Mouse (Mus musculus) C2C12 (cell line): ENCODE results near the gene Noc2l. TPM values are rescaled to one million over a fixed set of nuclear protein-coding genes. Genes with fewer than 3 reads are reported as not detected.

Experiments
- H3K27me3 ChIP-seq: one replicate; pipeline ENCODE4 v1.6.1; 2011; ENCODE audit not compliant: control insufficient read depth, insufficient read depth, insufficient read length
- H3K36me3 ChIP-seq: one replicate; pipeline ENCODE4 v1.6.1; 2011; ENCODE audit not compliant: control insufficient read depth, insufficient read depth
- H3K4me3 ChIP-seq: one replicate; pipeline ENCODE4 v1.5.1; 2011; ENCODE audit warnings: mild to moderate bottlenecking, control low read depth; ENCODE audit not compliant: poor library complexity, insufficient read depth, severe bottlenecking
- H3K79me2 ChIP-seq: one replicate; pipeline ENCODE4 v1.6.1; 2011; ENCODE audit not compliant: control insufficient read depth, insufficient read depth
- H3K79me3 ChIP-seq: one replicate; pipeline ENCODE4 v1.6.1; 2011; ENCODE audit warnings: low read depth, control low read depth
- H3ac ChIP-seq: one replicate; pipeline ENCODE3; 2011; ENCODE audit warnings: low read depth; ENCODE audit not compliant: control insufficient read depth, insufficient read length
- CEBPB ChIP-seq: IDR thresholded peaks from one replicate; pipeline ENCODE4 v1.6.1; 2011; ENCODE audit warnings: low read depth, mild to moderate bottlenecking, control low read depth, moderate library complexity
- CTCF ChIP-seq: IDR thresholded peaks from one replicate; pipeline ENCODE4 v1.5.1; 2011; ENCODE audit not compliant: control insufficient read depth, insufficient read depth, insufficient read length
- FOSL1 ChIP-seq: IDR thresholded peaks from one replicate; pipeline ENCODE4 v1.8.0; 2011; ENCODE audit warnings: mild to moderate bottlenecking, low read length; ENCODE audit not compliant: poor library complexity, insufficient read depth, severe bottlenecking
- MAX ChIP-seq: IDR thresholded peaks from one replicate; pipeline ENCODE4 v1.6.1; 2011; ENCODE audit warnings: mild to moderate bottlenecking, control low read depth
- MYOD1 ChIP-seq: IDR thresholded peaks from one replicate; pipeline ENCODE4 v1.6.1; 2011; ENCODE audit warnings: low read depth; ENCODE audit not compliant: control insufficient read depth, insufficient read length
- MYOG ChIP-seq: IDR thresholded peaks from one replicate; pipeline ENCODE4 v1.6.1; 2011; ENCODE audit not compliant: control insufficient read depth, insufficient read length; ENCODE audit errors: extremely low read depth
- USF1 ChIP-seq: IDR thresholded peaks from one replicate; pipeline ENCODE4 v1.6.1; 2011; ENCODE audit warnings: low read depth, mild to moderate bottlenecking, control low read depth, moderate library complexity
- long read RNA-seq, 2 experiments: library from polyadenylated mRNA; unstranded; transcript quantifications; one replicate each; pipeline ENCODE4 v2.0.0; 2019 to 2020
- polyA plus RNA-seq: library from polyadenylated mRNA; unstranded; fragments of >200 nt; fragmentation: generic; extraction: Trizol; gene quantifications from one replicate; pipeline ENCODE4 v1.2.1, GENCODE M21; 2012; ENCODE audit warnings: missing spikeins

The Noc2l gene
- polyA plus RNA-seq: 106 TPM
- long read RNA-seq, experiment 1, partial matches to known transcripts: 7 of 13 reads
- long read RNA-seq, experiment 1, other reads (novel, unspliced or antisense): 3 of 13 reads
- long read RNA-seq, experiment 2, partial matches to known transcripts: 28 of 37 reads
- long read RNA-seq, experiment 2, other reads (novel, unspliced or antisense): 8 of 37 reads

GRCm38 (mm10) chr4:156235808-156236533, at the start of gene Noc2l:
Gene Noc2l (plus strand): TSS chr4:156236010.
- H3K36me3 ChIP-seq: peaks cover 51% of the 10 kb centered on the region
- no peaks in the 10 kb centered on the region for H3K27me3 ChIP-seq
- H3ac ChIP-seq: peak within 1 kb of the TSS; percentile 98
- H3K79me3 ChIP-seq: peaks cover 28% of the 10 kb centered on the region
- peak within 1 kb of the TSS; percentile 87 for H3K4me3 ChIP-seq
- TF ChIP-seq MAX (peak; percentile 93), CEBPB (no peak)
- peaks cover 60% of the 10 kb centered on the region for H3K79me2 ChIP-seq

GRCm38 (mm10) chr4:156188162-156188810, 47.5 kb upstream of the Noc2l start:
- no peaks in the 10 kb centered on the region for H3K27me3 ChIP-seq
- TF ChIP-seq CTCF (no peak), MYOD1 (no peak), CEBPB (no peak), MYOG (no peak), USF1 (no peak), FOSL1 (no peak), MAX (no peak)
- H3K36me3 ChIP-seq: no peaks in the 10 kb centered on the region
- no peak overlapping the region for H3ac ChIP-seq
- H3K79me2 ChIP-seq: no peaks in the 10 kb centered on the region
- no peak overlapping the region for H3K4me3 ChIP-seq
- H3K79me3 ChIP-seq: no peaks in the 10 kb centered on the region

GRCm38 (mm10) chr4:156188811-156189323, 46.9 kb upstream of the Noc2l start:
- H3K36me3 ChIP-seq: no peaks in the 10 kb centered on the region

GRCm38 (mm10) chr4:156192421-156193199, 43.2 kb upstream of the Noc2l start:
- H3K4me3 ChIP-seq: no peak overlapping the region
- H3ac ChIP-seq: no peak overlapping the region
- no peaks in the 10 kb centered on the region for H3K79me3 ChIP-seq
- H3K79me2 ChIP-seq: no peaks in the 10 kb centered on the region
- no peaks in the 10 kb centered on the region for H3K36me3 ChIP-seq
- no peaks in the 10 kb centered on the region for H3K27me3 ChIP-seq
- TF ChIP-seq MYOG (no peak), CTCF (no peak), USF1 (no peak), FOSL1 (no peak), MAX (no peak), CEBPB (no peak), MYOD1 (no peak)

More at GRCm38 (mm10) chr4:156188811-156189323, 46.9 kb upstream of the Noc2l start:
- Histone ChIP-seq H3K79me3 (no peaks in the 10 kb centered on the region), H3K79me2 (no peaks in the 10 kb centered on the region), H3K4me3 (no peak overlapping the region), H3K27me3 (no peaks in the 10 kb centered on the region), H3ac (no peak overlapping the region)
- TF ChIP-seq MYOG: no peak
- no peak for TF ChIP-seq MYOD1
- TF ChIP-seq CEBPB: no peak
- no peak for TF ChIP-seq CTCF
- TF ChIP-seq MAX: no peak
- no peak for TF ChIP-seq USF1
- TF ChIP-seq FOSL1: no peak

GRCm38 (mm10) chr4:156193200-156193590, 42.6 kb upstream of the Noc2l start:
- no peak overlapping the region for H3K4me3 ChIP-seq
- H3K27me3 ChIP-seq: no peaks in the 10 kb centered on the region
- TF ChIP-seq MYOG (no peak), FOSL1 (no peak), USF1 (no peak), MYOD1 (no peak), MAX (no peak), CEBPB (no peak), CTCF (no peak)
- H3K79me2 ChIP-seq: no peaks in the 10 kb centered on the region
- no peak overlapping the region for H3ac ChIP-seq
- no peaks in the 10 kb centered on the region for H3K36me3 ChIP-seq
- no peaks in the 10 kb centered on the region for H3K79me3 ChIP-seq
